Mouse (Mus musculus): ENCODE results near the gene Cd200r3.

The Cd200r3 gene

DNA sequence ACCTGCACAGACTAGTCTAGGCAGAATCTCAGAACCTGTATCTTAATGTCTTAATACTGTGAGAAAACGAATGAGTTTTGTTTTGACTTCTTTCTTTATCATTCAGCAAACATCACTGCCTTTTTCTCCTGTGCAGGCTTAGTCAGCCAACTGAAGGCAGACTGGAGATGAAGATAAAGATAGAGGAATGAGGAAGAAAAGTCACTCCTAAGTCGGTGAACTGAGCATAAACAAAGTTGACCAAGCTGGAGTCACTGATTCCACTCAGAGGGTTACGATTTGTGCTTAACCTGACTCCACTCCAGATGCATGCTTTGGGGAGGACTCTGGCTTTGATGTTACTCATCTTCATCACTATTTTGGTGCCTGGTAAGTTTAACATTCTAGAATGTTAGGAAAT is at the start of gene Cd200r3:
Gene Cd200r3, plus strand, starts transcription at position 211 of the 400 bp plus-strand sequence.
- no peak for DNase-seq

DNA sequence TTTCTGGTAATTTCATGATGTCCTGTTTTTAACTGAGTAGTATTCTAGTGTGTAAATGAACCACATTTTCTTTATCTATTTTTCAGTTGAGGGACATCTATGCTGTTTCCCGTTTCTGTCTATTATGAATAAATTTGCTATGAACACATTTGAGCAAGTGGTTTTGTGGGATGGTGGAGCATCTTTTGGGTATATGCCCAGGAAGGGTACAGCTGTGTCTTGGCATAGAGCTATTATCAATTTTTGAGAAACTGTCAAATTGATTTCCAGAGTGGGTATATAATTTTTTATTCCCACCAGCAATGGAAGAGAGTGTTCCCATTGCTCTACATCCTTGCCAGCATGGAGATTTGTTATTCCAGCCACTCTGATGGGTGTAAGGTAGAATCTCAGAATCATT is 11.5 kb upstream of the Cd200r3 start:
- DNase-seq: no peak

GRCm38 (mm10) chr16:44951360-44952114 is 8.1 kb downstream of the Cd200r3 start:
- DNase-seq: no peak

DNA sequence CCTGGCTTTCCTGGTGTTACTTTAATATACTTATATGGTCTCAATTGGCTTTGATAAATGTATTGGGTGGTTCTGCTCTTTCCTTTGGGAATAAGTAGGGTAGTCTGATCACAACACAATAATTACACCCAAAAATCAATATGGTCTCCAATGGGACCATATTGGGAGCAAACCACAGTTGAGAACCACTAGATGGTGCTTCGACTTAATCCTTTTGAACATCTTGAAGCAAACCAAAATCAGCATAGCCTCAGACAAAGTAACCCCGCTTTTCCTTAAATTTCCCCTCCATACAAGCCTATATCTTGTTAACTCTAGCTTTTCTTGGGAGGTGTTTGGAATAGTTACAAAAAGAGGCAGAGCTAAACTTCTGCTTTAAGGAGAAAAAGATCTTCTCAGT is 18.8 kb downstream of the Cd200r3 start:
- no peak for DNase-seq

DNA sequence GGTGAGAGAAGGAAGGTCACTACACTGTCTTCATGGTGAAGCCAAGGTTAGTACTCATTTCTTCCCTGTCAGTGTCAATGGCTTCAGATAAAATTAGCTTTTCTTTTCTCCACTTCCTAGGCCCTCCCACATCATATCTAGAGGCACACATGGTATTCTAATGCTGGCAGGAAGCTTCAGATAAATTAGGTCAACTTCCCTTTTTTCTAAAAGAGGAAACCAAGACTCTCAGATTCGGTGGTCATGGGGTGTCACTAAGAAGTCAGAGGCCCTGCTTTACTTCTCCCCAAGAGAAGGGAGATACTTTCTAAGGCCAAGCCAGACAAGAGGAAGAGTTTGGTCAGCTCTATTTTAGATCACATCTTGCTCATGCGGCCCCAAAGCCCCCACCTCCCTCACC is 19.3 kb downstream of the Cd200r3 start:
- DNase-seq: no peak

DNA sequence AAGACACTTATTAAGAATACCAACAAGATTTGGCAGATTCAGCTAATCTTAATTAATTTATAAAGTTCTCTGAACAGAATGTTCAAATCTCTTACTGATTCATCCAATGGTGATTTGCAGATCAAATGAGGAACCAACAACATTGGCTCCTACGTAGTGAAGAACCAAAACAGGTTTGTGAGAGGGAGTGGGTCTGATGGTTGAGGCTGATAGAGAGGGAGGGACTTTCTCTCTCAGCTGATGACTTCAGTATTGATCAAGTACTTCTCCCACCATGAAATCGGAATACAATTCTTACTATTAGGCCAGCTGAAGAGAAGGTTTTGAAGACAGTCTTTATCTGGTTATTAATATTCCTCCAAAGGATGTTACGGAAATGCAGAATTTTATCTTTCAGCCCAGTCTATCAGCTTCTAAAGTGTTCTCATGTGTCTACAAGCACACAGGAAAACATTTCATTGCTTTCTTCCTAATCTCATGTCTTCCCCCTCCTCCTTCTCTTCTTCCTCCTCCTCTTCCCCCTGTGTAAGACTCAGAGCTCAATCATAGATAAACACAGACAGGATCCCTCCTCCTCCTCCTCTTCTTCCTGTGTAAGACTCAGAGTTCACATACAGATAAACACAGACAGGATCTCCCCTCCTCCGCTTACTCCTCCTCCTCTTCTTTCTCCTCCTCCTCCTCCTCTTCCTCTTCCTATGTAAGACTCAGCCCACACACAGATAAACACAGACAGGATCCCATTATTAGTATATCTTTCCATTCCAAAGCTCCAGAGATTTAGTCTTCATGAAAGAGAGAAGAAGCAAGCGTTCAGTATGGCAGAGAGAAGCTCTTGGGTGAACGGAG is 21.3 kb downstream of the Cd200r3 start:
- no peak for DNase-seq

- no peak for DNase-seq
Observed at GRCm38 (mm10) chr16:44965428-44965827, 21.9 kb downstream of the Cd200r3 start.

- no peak for DNase-seq
Observed at GRCm38 (mm10) chr16:44965890-44966289, 22.4 kb downstream of the Cd200r3 start.

- no peak for DNase-seq
Observed at GRCm38 (mm10) chr16:44966891-44967290, 23.4 kb downstream of the Cd200r3 start.

GRCm38 (mm10) chr16:44968113-44968512 is 24.6 kb downstream of the Cd200r3 start:
- DNase-seq: no peak

GRCm38 (mm10) chr16:44970925-44971324 is 27.4 kb downstream of the Cd200r3 start:
- no peak for DNase-seq

GRCm38 (mm10) chr16:44974042-44974441 is 30.6 kb downstream of the Cd200r3 start:
- no peak for DNase-seq

DNA sequence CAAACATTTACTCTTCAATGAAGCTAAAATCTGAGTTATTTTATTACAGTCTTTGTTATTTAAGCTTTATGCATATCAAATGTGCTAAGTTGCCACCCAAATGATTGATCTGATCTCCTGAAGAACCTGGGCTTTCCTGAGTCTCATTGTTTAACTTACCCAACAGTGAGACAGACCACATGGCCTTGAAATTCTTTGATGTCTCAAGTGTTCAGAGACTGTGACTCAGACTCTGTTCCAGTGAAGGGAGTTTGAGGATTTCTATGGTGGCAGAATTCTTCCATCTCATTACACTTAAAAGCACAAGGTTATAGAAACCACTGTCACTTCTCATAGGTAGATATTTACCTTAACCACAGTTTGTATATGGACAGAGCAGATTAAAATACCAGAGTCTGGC is 32.6 kb downstream of the Cd200r3 start:
- DNase-seq: no peak

GRCm38 (mm10) chr16:44976892-44977633 is 33.6 kb downstream of the Cd200r3 start:
- DNase-seq: no peak

DNA sequence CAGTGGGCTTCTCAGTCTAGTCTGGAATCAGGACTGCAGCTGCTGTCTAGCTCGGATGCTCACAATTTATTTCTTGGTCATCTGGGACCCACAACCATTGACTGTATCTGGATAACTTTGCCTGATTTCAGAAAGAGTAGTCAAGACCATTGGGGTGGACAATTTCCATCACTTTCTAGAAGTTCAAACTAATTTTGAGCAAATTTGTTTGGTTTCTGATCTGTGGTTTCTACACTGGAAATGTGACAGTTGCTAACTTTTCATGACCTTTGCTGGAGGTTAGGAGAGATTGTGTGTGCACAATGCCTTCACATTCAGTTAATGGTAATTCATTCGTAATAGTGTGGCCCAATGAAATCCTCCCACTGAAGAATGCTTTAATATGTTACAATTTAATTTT is 34.7 kb downstream of the Cd200r3 start:
- DNase-seq: no peak

GRCm38 (mm10) chr16:44979355-44979896 is 35.9 kb downstream of the Cd200r3 start:
- no peak for DNase-seq

DNA sequence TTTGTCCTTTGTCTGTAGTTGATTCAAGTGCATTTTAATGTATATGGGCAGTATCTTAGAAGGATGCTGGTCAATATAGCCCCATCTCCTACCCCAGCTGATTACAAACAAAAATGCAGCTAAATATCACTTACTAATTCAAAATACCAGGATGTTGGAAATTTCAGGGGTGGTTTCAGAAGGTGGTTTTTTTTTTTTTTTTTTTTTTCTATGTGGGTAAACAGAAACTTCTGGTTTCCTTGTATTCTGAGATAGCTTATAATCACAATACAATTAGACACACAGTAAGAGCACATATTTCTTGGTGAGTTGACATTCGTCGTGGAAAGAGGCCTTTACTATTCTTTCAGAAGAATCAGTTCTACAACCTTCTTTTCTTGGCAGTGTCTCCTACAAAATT is 39.5 kb downstream of the Cd200r3 start:
- DNase-seq: no peak

GRCm38 (mm10) chr16:44983379-44984060 is 40.0 kb downstream of the Cd200r3 start:
- DNase-seq: no peak

DNA sequence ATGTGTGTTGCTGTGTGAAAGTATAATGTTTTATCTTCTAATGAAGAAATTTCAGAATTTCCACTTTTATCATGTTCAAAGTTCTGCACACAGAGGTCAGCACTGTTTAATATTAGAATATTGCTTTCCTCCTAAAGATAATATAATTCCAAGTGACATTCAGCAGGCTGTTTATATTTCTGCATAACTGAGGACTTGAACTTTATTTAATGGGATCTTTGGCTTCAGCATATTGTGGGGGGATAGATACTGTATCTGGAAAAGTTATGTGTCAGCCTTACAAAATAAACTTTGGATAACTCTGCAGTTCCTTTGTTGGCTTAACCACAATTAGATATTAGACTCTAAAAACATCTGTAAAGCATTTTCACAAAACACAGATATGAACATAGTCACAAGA is 40.6 kb downstream of the Cd200r3 start:
- DNase-seq: no peak

DNA sequence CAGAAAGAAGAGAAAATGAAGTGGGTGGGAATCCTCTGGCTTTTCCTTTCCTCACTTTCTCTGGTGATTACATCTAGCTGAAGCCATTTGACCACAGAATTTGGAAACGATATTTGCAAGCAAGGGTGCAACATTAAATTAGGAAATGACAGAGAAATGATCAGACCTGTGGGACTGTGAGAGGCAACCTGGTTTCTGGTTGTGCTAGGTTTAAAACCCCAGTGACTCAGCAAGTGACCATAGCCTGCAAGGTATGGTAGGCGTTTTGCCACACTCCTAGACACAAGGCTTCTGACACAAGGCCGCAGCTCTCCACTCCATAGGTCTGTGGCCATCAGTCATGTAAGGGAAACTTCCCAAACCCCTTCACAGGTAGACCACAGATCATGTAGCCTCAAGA is 41.4 kb downstream of the Cd200r3 start:
- no peak for DNase-seq

- DNase-seq: no peak
Observed at GRCm38 (mm10) chr16:44986029-44986428, 42.6 kb downstream of the Cd200r3 start.

DNA sequence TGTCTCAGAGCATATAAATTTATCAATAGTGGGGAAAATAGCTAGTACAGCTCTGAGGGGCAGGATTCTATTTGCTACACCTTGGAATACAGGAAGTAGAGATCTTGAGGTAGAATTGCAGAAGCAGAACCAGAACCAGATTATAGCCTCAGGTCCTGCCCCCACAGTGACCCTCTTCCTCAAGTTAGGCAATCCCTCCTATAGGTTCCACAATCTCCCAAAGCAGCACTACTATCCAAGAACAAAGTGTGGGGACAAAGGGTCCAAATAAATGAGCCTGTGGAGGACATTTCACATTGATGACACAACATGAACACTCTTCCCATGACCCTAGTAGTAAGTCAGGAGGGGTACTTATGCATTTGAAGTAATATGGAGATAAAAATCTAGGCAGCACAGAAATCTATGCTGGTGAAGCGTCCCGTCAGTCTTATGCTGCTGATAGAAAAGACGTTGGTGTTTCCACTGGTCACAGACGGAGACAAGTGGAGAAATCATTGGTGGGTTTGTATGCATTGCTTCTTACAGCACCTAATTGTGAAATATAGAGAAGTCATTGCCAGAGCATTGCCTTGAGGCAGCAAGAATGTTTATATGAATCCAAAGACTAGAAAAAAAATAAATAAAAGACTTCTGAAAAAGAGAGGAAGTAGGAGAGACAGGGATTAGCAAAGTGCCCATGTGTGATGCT is 45.3 kb downstream of the Cd200r3 start:
- no peak for DNase-seq

Data from kidney, adult 8-10 months (tissue).